Comparison of ENCODE assay signal across 23 mouse cellular contexts in the genomic region with DNA sequence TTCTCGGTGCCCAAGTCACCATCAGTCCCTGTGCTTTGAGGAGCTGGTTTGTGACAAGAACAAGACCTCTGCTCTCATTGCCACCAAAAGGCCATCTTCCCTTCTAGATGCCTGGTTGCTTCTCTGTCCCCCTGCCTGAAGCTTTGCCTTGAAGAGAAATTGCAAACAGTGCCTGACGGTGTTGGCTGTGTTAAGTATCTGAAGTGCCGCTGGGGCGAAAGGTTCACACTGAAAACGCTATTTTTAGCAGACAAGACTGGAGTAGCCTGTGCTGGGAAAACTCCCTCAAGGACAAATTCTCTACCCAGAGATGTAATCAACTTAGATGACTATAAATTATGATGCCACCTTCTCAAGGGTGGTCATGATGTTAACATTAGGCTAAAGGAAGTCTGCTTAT.
DNase-seq lines count a peak whose midpoint lies in the region; ATAC-seq and TF ChIP-seq lines count a peak whose summit lies in the region.
"Had no signal": no experiment of that assay in that cellular context is flagged by ENCODE, and none has a peak within 500 bp of the region (broad histone marks: within the 10 kb centered on the region; RNA-seq: fewer than 3 reads in every experiment).

No protein-coding gene starts in this region.

- intact Hi-C loops in heart, postnatal 36 days (cut with DNase I): no loop called here

- TF ChIP-seq CTCF in brain, embryonic 14.5 days (IDR thresholded peaks at IDR 0.05; ENCODE audit: borderline replicate concordance, extremely low read depth, insufficient read depth, insufficient read length): no peak
- TF ChIP-seq CTCF in heart, postnatal 0 days (IDR thresholded peaks at IDR 0.05; ENCODE audit: low read depth): no peak

- H3K27me3 ChIP-seq in heart, embryonic 13.5 days (replicated peaks): no peaks in the 10 kb centered on the region
- H3K27me3 ChIP-seq in heart, postnatal 0 days (ENCODE audit: control insufficient read depth, insufficient read depth, low read length): no peaks in the 10 kb centered on the region
- H3K27me3 ChIP-seq in midbrain, embryonic 11.5 days (ENCODE audit: control insufficient read depth, insufficient read depth, low read length): no peaks in the 10 kb centered on the region
- H3K27me3 ChIP-seq: embryonic facial prominence, embryonic 12.5 days; forebrain, embryonic 15.5 days; hindbrain, embryonic 12.5 days had no signal

- peak overlapping the region; percentile 67 for H3K27ac ChIP-seq in heart, embryonic 13.5 days (replicated peaks)
- H3K27ac ChIP-seq in heart, postnatal 0 days (ENCODE audit: low read depth): no peak overlapping the region; the same call in 1 of the 2 replicates
- no peak overlapping the region for H3K27ac ChIP-seq in midbrain, embryonic 11.5 days (ENCODE audit: low read depth, low read length)
- H3K27ac ChIP-seq: embryonic facial prominence, embryonic 12.5 days; forebrain, embryonic 15.5 days; hindbrain, embryonic 12.5 days had no signal

- 33% methylated on average over 5 of the region's 5 CpGs for WGBS in heart, embryonic 13.5 days
- WGBS in heart, postnatal 0 days: 37% methylated on average over 5 of the region's 5 CpGs
- 90% methylated on average over 5 of the region's 5 CpGs for whole genome bisulfite sequencing in midbrain, embryonic 11.5 days

- H3K36me3 ChIP-seq in heart, embryonic 13.5 days: no peaks in the 10 kb centered on the region
- no peaks in the 10 kb centered on the region for H3K36me3 ChIP-seq in heart, postnatal 0 days (replicated peaks; ENCODE audit: control insufficient read depth, insufficient read depth, low read length)
- no peaks in the 10 kb centered on the region for H3K36me3 ChIP-seq in midbrain, embryonic 11.5 days (ENCODE audit: control insufficient read depth, insufficient read depth, low read length)
- H3K36me3 ChIP-seq: embryonic facial prominence, embryonic 12.5 days; forebrain, embryonic 15.5 days; G1E; hindbrain, embryonic 12.5 days had no signal

- H3K4me2 ChIP-seq in heart, embryonic 13.5 days: no peak overlapping the region
- H3K4me2 ChIP-seq in heart, postnatal 0 days (ENCODE audit: low read depth, low read length): no peak overlapping the region
- no peak overlapping the region for H3K4me2 ChIP-seq in midbrain, embryonic 11.5 days
- H3K4me2 ChIP-seq: embryonic facial prominence, embryonic 12.5 days; forebrain, embryonic 15.5 days; hindbrain, embryonic 12.5 days had no signal

- DNase-seq in heart, adult 18-20 months: peak; percentile 17 to 30
- DNase-seq in heart, adult 8-10 months (ENCODE audit: low spot score): no peak
- DNase-seq in heart, postnatal 36 days: no peak
- peak; percentile 10 for DNase-seq in brain, embryonic 14.5 days (ENCODE audit: low read depth)
- peak; percentile 58 for DNase-seq in heart, postnatal 0 days (ENCODE audit: low spot score)
- no peak for DNase-seq in midbrain, embryonic 11.5 days (ENCODE audit: low spot score, missing footprints)
- no peak for DNase-seq in right cerebral cortex, postnatal 25 days
- DNase-seq: adrenal gland, adult 8-10 months; adrenal gland, postnatal 36 days; B cell, adult 2 months; cerebellum, adult 11 months; cerebellum, adult 8-10 months; cerebellum, postnatal 14 days; gastrocnemius, postnatal 10 days had no signal

- H3K4me3 ChIP-seq in heart, embryonic 13.5 days: no peak overlapping the region
- H3K4me3 ChIP-seq in heart, postnatal 0 days (ENCODE audit: low read depth, low read length): no peak overlapping the region
- no peak overlapping the region for H3K4me3 ChIP-seq in midbrain, embryonic 11.5 days (ENCODE audit: low read depth, low read length)
- H3K4me3 ChIP-seq: embryonic facial prominence, embryonic 12.5 days; forebrain, embryonic 15.5 days; hindbrain, embryonic 12.5 days had no signal

- TF ChIP-seq POLR2A in brain, embryonic 14.5 days (IDR thresholded peaks at IDR 0.05; ENCODE audit: borderline replicate concordance, extremely low read depth, insufficient read depth, insufficient read length, poor library complexity, severe bottlenecking): no peak

- H3K9me3 ChIP-seq in heart, embryonic 13.5 days: no peaks in the 10 kb centered on the region
- no peaks in the 10 kb centered on the region for H3K9me3 ChIP-seq in heart, postnatal 0 days (replicated peaks; ENCODE audit: control insufficient read depth, low read length)
- no peaks in the 10 kb centered on the region for H3K9me3 ChIP-seq in midbrain, embryonic 11.5 days (ENCODE audit: control insufficient read depth, low read length)
- H3K9me3 ChIP-seq: embryonic facial prominence, embryonic 12.5 days; forebrain, embryonic 15.5 days; hindbrain, embryonic 12.5 days had no signal

- no peak for TF ChIP-seq EP300 in heart, postnatal 0 days (IDR thresholded peaks at IDR 0.05; ENCODE audit: low read depth)

- ATAC-seq in heart, embryonic 13.5 days (ENCODE audit: extremely low read depth, insufficient number of reproducible peaks, low FRiP score, low TSS enrichment): no peak
- peak; percentile 49; the same call in 1 of the 2 replicates for ATAC-seq in heart, postnatal 0 days (ENCODE audit: insufficient read depth, low read depth)
- ATAC-seq in midbrain, embryonic 11.5 days (ENCODE audit: low FRiP score): no peak
- ATAC-seq: CD4-positive, CD25-positive, alpha-beta regulatory T cell, adult 4 months; forebrain, embryonic 15.5 days; hindbrain, embryonic 16.5 days; inflammation-experienced regulatory T-cells, adult 6 months; intestine, postnatal 0 days had no signal

- H3K9ac ChIP-seq in heart, embryonic 13.5 days: no peak overlapping the region
- H3K9ac ChIP-seq in heart, postnatal 0 days (replicated peaks; ENCODE audit: low read depth, low read length): no peak overlapping the region
- no peak overlapping the region for H3K9ac ChIP-seq in midbrain, embryonic 11.5 days (ENCODE audit: low read length)
- H3K9ac ChIP-seq: embryonic facial prominence, embryonic 12.5 days; forebrain, embryonic 15.5 days; hindbrain, embryonic 12.5 days had no signal

- H3K4me1 ChIP-seq in heart, embryonic 13.5 days: peaks cover 23% of the 10 kb centered on the region
- H3K4me1 ChIP-seq in heart, postnatal 0 days (ENCODE audit: control insufficient read depth, insufficient read depth): 0 out of 2 replicates have a peak, but pooled peaks cover 5% of the 10 kb centered on the region
- H3K4me1 ChIP-seq in midbrain, embryonic 11.5 days (ENCODE audit: control insufficient read depth, insufficient read depth, low read length): no peaks in the 10 kb centered on the region
- H3K4me1 ChIP-seq: embryonic facial prominence, embryonic 12.5 days; forebrain, embryonic 15.5 days; hindbrain, embryonic 12.5 days had no signal

Comparison
In these comparisons a context has a peak if more than half of its experiments do, and no peak if none do; other contexts are left out.
1. DNase-seq: peak in heart, adult 18-20 months (2 of 2), brain, embryonic 14.5 days (single experiment) and heart, postnatal 0 days (single experiment); none in heart, adult 8-10 months (single experiment), heart, postnatal 36 days (0 of 2), midbrain, embryonic 11.5 days (single experiment) and right cerebral cortex, postnatal 25 days (single experiment).